Mouse (Mus musculus): ENCODE results near the gene Eif3k. TPM values are rescaled to one million over a fixed set of nuclear protein-coding genes. Genes with fewer than 3 reads are reported as not detected.

Eif3k gene
- total and polyA plus RNA-seq, 3 experiments = 545 to 671 TPM; not detected in 1

- peak; percentile 56 for DNase-seq (ENCODE audit: low read depth, low spot score)
- no peaks in the 10 kb centered on the region for H3K9me3 ChIP-seq (replicated peaks; ENCODE audit: insufficient read depth, low read length)
- H3K27me3 ChIP-seq (ENCODE audit: control insufficient read depth in 1 of 2, insufficient read depth in 2 of 2, low read length in 2 of 2) = no peaks in the 10 kb centered on the region
- peak overlapping the region; percentile 83 for H3K9ac ChIP-seq (ENCODE audit: control insufficient read depth, low read depth, low read length, poor library complexity, severe bottlenecking)
- peaks cover 0 to 32% of the 10 kb centered on the region in 2 experiments; a peak in 2 of 4 replicates for H3K36me3 ChIP-seq (ENCODE audit: control insufficient read depth in 1 of 2, insufficient read depth in 2 of 2, low read length in 2 of 2)
- H3K4me3 ChIP-seq (ENCODE audit: control insufficient read depth in 1 of 2, insufficient read depth in 1 of 2, low read depth in 2 of 2, low read length in 2 of 2) = peak overlapping the region in 1 of 2 experiments; percentile 51; a peak in 2 of 4 replicates
- TF ChIP-seq EP300 (IDR thresholded peaks at IDR 0.05; ENCODE audit: low read depth in 1 of 2, low read length in 2 of 2) (peak in 1 of 2 experiments; percentile 27; a peak in 1 of 4 replicates), MYC (IDR thresholded peaks at IDR 0.05; ENCODE audit: low read depth, low read length) (no peak), GATA1 (IDR thresholded peaks at IDR 0.05; ENCODE audit: low read depth, low read length) (peak; percentile 67; the same call in 1 of the 2 replicates), MEF2A (IDR thresholded peaks at IDR 0.05; ENCODE audit: extremely low read depth, insufficient replicate concordance, low read depth, low read length, poor library complexity, severe bottlenecking) (no peak), UBTF (IDR thresholded peaks at IDR 0.05; ENCODE audit: borderline replicate concordance, insufficient read depth, low read depth, low read length) (no peak), JUND (IDR thresholded peaks at IDR 0.05; ENCODE audit: low read depth, low read length) (no peak), SIN3A (IDR thresholded peaks at IDR 0.05; ENCODE audit: low read length) (0 out of 2 replicates have a peak, but pooled peaks have one; percentile 14), RCOR1 (IDR thresholded peaks at IDR 0.05; ENCODE audit: low read depth, low read length) (peak; percentile 13; the same call in 1 of the 2 replicates)
- H3K79me2 ChIP-seq (ENCODE audit: control insufficient read depth, insufficient read depth, low read length, poor library complexity) = peaks cover 36% of the 10 kb centered on the region
- H3K4me1 ChIP-seq (ENCODE audit: control insufficient read depth in 1 of 2, insufficient read depth in 2 of 2, low read length in 2 of 2) = peaks cover 19 to 35% of the 10 kb centered on the region in 2 experiments
- H3K27ac ChIP-seq (ENCODE audit: control insufficient read depth, low read depth, low read length) = peak overlapping the region; percentile 98
Observed at GRCm38 (mm10) chr7:28963399-28963923, 18.2 kb downstream of the Eif3k start.

DNA sequence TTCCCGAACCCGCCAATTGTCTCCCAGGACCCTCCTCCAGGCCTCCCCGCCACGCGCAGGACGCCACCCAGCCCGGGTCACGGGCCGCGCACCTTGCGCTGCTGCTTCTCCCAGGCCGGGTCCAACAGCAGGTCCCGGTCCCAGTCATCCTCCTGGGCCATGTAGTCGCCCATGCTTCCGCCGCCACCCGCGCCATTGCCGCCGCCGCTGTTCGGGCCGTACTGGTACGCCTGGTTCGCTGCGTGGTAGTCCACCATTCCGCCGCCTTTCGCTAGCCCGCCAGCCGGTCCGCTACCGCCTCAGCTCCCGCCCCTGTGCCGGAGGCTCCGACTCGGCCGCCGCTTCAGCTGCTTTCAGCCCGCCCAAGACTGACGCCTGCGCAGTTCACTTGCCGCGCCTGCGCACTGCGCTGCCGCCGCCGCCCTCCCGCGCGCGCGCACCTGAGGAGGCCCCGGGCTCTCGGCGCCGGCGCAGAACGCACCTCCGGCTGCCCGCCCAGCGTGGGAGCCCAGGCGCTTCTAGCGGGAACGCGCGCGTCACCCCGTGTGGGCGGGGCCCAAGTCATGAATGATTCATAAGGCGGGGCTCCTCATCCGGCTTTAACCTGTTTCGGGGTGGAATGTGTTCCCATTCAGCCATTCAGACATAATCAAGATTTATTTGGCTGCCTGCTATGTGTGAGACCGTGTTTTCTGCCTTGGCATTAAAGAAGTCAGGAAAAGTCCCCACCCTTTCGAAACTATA lies 19.6 kb downstream of the Eif3k start, which contains the start of gene Actn4:
Gene Actn4, minus strand, starts transcription at position 414 of the 744 bp plus-strand sequence.
- Histone ChIP-seq H3K4me3 (ENCODE audit: control insufficient read depth in 1 of 2, insufficient read depth in 1 of 2, low read depth in 2 of 2, low read length in 2 of 2) (peak within 1 kb of the TSS; percentile 68 to 76), H3K4me1 (ENCODE audit: control insufficient read depth in 1 of 2, insufficient read depth in 2 of 2, low read length in 2 of 2) (peaks cover 28 to 45% of the 10 kb centered on the region in 2 experiments)
- TF ChIP-seq TCF12 (IDR thresholded peaks at IDR 0.05; ENCODE audit: low read depth, low read length) = peak; percentile 52; the same call in 1 of the 2 replicates
- peak; percentile 53; the same call in 1 of the 2 replicates for TF ChIP-seq E2F4 (IDR thresholded peaks at IDR 0.05; ENCODE audit: borderline replicate concordance, low read depth, low read length)
- TF ChIP-seq MYC (IDR thresholded peaks at IDR 0.05; ENCODE audit: low read depth, low read length) = 0 out of 2 replicates have a peak, but pooled peaks have one; percentile 67
- TF ChIP-seq ETS1 (IDR thresholded peaks at IDR 0.05; ENCODE audit: low read depth, low read length) = no peak
- no peak for TF ChIP-seq RAD21 (IDR thresholded peaks at IDR 0.05; ENCODE audit: low read depth, low read length)
- TF ChIP-seq HCFC1 (IDR thresholded peaks at IDR 0.05; ENCODE audit: low read depth, low read length) = peak; percentile 71; the same call in 1 of the 2 replicates
- peak; percentile 66; the same call in 1 of the 2 replicates for TF ChIP-seq CHD1 (IDR thresholded peaks at IDR 0.05; ENCODE audit: low read depth, low read length)
- TF ChIP-seq SIN3A (IDR thresholded peaks at IDR 0.05; ENCODE audit: low read length) = peak; percentile 80
- TF ChIP-seq ELF1 (IDR thresholded peaks at IDR 0.05; ENCODE audit: low read depth, low read length) = peak; percentile 41; the same call in 1 of the 2 replicates
- 0 out of 2 replicates have a peak, but pooled peaks have one; percentile 32 for TF ChIP-seq MAX (IDR thresholded peaks at IDR 0.05; ENCODE audit: low read length)
- no peak for TF ChIP-seq USF2 (IDR thresholded peaks at IDR 0.05; ENCODE audit: borderline replicate concordance in 1 of 2, insufficient read depth in 1 of 2, low read depth in 1 of 2, low read length in 2 of 2)
- peak; percentile 86 for TF ChIP-seq POLR2AphosphoS2 (IDR thresholded peaks at IDR 0.05; ENCODE audit: low read length)
- TF ChIP-seq RCOR1 (IDR thresholded peaks at IDR 0.05; ENCODE audit: low read depth, low read length) = no peak
- peak; percentile 81 for TF ChIP-seq TBP (IDR thresholded peaks at IDR 0.05; ENCODE audit: low read depth, low read length)
- peak; percentile 68; the same call in 1 of the 2 replicates for TF ChIP-seq MAZ (IDR thresholded peaks at IDR 0.05; ENCODE audit: low read depth, low read length)
- no peak for TF ChIP-seq SMC3 (IDR thresholded peaks at IDR 0.05; ENCODE audit: low read depth, low read length)
- peak; percentile 83 for TF ChIP-seq ZMIZ1 (IDR thresholded peaks at IDR 0.05; ENCODE audit: low read depth, low read length)
- TF ChIP-seq MAFK (IDR thresholded peaks at IDR 0.05; ENCODE audit: borderline replicate concordance, low read depth, low read length) = no peak
- TF ChIP-seq ZC3H11A (IDR thresholded peaks at IDR 0.05; ENCODE audit: low read depth, low read length) = no peak
- no peak for TF ChIP-seq KAT2A (conservative IDR thresholded peaks at IDR 0.05; ENCODE audit: low read depth, low read length)
- TF ChIP-seq MXI1 (IDR thresholded peaks at IDR 0.05; ENCODE audit: low read depth, low read length) = peak; percentile 74
- TF ChIP-seq GATA1 (IDR thresholded peaks at IDR 0.05; ENCODE audit: low read depth, low read length) = 0 out of 2 replicates have a peak, but pooled peaks have one; percentile 26
- TF ChIP-seq MEF2A (IDR thresholded peaks at IDR 0.05; ENCODE audit: extremely low read depth, insufficient replicate concordance, low read depth, low read length, poor library complexity, severe bottlenecking) = no peak
- TF ChIP-seq EP300 (IDR thresholded peaks at IDR 0.05; ENCODE audit: low read depth in 1 of 2, low read length in 2 of 2) = no peak

More for the DNA sequence above, 19.6 kb downstream of the Eif3k start, which contains the start of gene Actn4:
- peaks cover 0 to 45% of the 10 kb centered on the region in 2 experiments; a peak in 2 of 4 replicates for H3K36me3 ChIP-seq (ENCODE audit: control insufficient read depth in 1 of 2, insufficient read depth in 2 of 2, low read length in 2 of 2)
- H3K9ac ChIP-seq (ENCODE audit: control insufficient read depth, low read depth, low read length, poor library complexity, severe bottlenecking) = peak within 1 kb of the TSS; percentile 83
- DNase-seq (ENCODE audit: low read depth, low spot score) = peak; percentile 98
- H3K79me2 ChIP-seq (ENCODE audit: control insufficient read depth, insufficient read depth, low read length, poor library complexity) = peaks cover 48% of the 10 kb centered on the region
- no peaks in the 10 kb centered on the region for H3K27me3 ChIP-seq (ENCODE audit: control insufficient read depth in 1 of 2, insufficient read depth in 2 of 2, low read length in 2 of 2)
- no peaks in the 10 kb centered on the region for H3K9me3 ChIP-seq (replicated peaks; ENCODE audit: insufficient read depth, low read length)
- peak within 1 kb of the TSS; percentile 98 for H3K27ac ChIP-seq (ENCODE audit: control insufficient read depth, low read depth, low read length)

Measured in MEL (cell line).